Mouse (Mus musculus) T-cell, adult 2 months (primary cell): ENCODE measurements around the gene Mfng.

ENCODE experiments used
- DNase-seq: peaks from one replicate; pipeline ENCODE4 v3.0.0; 2022; ENCODE audit warnings: low spot score

The Mfng gene

DNA sequence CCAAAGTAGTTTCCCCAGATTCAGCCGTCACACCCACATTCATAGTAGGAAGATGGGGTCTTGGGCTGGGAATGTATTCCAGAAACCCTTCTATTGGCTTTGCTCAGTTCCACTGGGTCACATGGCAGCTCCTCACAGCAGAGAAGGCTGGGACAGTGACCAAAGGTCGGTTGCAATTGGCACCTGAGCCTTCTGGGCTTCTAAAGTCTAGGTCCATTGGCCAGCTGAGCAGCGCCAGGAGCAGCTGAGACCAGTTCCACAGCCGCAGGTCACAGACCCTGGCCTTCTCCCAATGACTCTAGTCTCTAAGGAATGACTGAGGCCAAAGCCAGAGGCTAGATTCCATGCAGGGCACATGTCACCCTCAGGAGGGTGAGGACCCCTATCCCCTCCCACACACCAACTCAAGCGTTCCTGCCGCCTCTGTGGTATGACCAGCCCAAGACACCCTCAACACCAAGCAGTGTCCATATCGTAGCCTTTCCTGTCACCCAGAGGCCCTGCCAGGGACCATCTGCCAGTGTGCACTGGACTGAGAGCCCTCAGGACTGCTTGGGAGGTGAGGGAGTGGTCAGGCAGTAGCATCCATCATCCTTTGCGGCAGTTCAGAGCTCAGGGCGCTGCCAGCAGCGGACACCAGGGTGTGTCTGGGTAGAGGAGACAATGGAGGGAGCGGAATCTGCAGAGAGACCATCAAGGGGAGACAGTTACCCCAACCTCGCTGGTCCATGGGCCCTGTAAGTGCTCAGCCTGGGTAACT, 17.1 kb downstream of the Mfng start:
- no peak for DNase-seq

- no peak for DNase-seq
Measured at GRCm38 (mm10) chr15:78755226-78755625, 18.0 kb downstream of the Mfng start.

DNA sequence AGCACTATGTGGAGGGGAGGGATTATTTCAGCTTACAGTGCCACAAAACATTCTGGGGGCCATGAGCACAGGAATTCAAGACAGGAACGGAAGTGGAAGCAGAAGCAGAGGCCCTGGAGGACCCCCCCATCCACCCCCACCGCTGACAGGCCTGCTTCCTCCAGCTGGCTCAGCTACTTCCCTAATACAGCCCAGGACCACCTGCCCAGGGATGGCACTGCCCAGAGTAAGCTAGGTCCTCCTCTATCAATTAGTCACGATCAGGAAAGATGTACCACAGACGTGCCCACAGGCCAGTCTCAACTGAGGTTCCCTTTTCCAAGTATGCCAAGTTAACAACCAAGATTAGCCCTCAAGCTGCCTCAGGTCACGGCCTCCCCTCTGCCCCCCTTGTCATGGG, 19.1 kb downstream of the Mfng start:
- no peak for DNase-seq

DNA sequence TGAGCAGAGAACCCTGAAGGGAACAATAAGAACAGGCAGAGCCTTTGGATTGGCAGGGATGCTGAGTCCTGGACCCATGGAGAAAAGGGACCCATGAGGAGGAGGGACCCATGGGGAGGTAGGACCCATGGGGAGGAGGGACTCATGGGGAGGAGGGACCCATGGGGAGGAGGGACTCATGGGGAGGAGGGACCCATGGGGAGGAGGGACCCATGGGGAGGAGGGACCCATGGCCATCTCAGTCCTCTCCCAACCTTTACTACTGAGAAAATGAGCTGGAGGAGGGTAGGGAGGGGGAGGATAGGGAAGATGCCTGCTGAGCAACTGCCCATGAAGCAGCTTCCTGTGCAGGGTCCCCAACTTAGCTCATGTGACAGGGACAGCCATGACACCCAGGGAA, 20.3 kb downstream of the Mfng start:
- no peak for DNase-seq

- no peak for DNase-seq
Measured at GRCm38 (mm10) chr15:78750608-78751350, 22.5 kb downstream of the Mfng start.

GRCm38 (mm10) chr15:78749855-78750254, 23.4 kb downstream of the Mfng start:
- DNase-seq, result no peak

GRCm38 (mm10) chr15:78744206-78744605, 29.1 kb downstream of the Mfng start:
- DNase-seq, result peak; percentile 70

GRCm38 (mm10) chr15:78742831-78743230, 30.4 kb downstream of the Mfng start:
- DNase-seq, result no peak

GRCm38 (mm10) chr15:78740662-78741061, 32.6 kb downstream of the Mfng start:
- DNase-seq, result no peak

GRCm38 (mm10) chr15:78737146-78737545, 36.1 kb downstream of the Mfng start:
- DNase-seq, result no peak

GRCm38 (mm10) chr15:78736681-78737100, 36.6 kb downstream of the Mfng start:
- no peak for DNase-seq

DNA sequence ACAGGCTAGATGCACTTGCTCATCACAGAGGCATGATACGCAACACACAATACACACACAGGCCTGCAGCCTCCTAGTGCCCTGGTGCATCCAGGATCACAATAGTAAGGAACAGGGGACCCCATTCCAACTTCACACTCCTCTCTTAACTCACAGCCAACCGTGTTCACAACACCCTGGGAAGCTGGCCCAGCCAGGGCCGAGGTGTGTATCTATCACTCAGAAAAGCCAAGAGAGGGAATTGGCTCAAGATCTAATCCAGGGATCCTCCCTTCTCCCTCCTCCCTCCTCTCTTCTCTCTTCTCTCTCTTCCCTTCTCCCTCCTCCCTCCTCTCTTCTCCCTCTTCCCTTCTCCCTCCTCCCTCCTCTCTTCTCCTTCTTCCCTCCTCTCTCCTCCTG, 37.1 kb downstream of the Mfng start:
- no peak for DNase-seq

- no peak for DNase-seq
Measured at GRCm38 (mm10) chr15:78735431-78736180, 37.7 kb downstream of the Mfng start.

- no peak for DNase-seq
Measured at GRCm38 (mm10) chr15:78731830-78732229, 41.4 kb downstream of the Mfng start.

GRCm38 (mm10) chr15:78730315-78731049, 42.8 kb downstream of the Mfng start:
- no peak for DNase-seq

DNA sequence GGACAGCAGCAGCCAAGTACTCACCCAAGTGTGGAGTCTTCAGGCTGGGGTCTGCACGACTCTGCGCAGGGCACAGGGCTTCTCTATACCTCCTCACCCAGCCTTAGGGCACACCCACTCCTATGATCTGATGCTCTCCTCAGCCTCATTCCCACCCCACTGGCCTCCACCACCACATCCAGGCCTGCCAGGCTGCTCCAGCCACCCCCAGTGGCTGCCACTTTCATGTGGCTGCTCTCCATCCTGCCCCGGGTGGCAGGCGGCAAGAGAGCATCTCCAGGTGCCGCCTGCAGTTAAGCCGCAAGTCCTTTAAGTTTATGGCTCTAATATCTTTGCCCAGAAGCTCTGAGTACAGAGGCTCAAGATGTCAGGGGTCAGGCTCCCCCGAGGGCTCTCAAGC, 46.6 kb downstream of the Mfng start:
- DNase-seq, result no peak

GRCm38 (mm10) chr15:78720532-78720931, 52.7 kb downstream of the Mfng start:
- DNase-seq, result no peak

- DNase-seq, result peak; percentile 59
Measured at GRCm38 (mm10) chr15:78720094-78720493, 53.2 kb downstream of the Mfng start.

GRCm38 (mm10) chr15:78719416-78719815, 53.9 kb downstream of the Mfng start:
- DNase-seq, result no peak

DNA sequence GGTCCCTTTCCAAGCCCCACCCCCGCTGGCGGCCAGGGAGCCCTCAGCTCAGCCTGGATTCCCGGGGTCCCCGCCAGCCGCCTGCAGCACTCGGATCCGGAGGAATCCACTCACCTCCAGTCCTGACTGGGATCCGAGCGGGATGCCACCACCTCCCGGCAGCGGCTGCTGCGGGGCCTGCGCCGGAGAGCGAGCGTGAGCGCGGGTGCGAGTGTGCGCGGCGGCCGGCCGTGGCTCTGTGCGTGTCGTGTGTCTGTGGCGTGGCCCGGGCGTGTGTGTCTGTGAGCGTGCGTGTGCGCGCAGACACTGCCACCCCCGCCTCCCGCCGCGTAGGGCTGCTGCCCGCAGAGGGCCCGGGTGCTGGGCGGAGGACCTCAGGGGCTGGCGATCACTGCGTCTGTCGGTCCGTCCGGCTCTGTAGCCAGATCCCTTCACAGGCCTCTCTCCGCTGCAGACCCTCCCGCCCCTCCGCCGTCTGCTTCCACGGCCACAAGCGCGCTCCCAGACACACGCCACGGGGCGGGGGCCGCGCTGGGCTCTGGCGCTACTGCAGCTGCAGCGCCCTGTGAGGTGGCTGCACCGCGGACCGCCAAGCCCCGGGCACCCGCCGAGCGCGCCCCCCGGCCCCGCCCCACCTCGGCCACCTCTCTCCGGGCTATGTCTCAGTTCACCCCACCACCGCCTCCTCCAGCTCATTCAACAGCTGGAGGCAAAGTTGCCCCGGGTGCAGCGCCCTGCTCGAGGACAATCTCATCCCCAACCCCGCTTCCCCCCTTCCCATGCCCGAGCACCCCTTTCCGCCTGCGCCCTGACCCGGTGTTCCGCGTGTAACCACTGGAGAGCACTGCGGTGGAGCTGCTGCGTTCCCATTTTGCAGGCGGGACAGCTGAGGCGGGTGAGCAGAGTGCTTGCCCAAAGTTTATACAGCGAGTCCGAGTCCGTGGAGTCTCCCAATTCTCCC, 54.7 kb downstream of the Mfng start, which contains the start of gene Elfn2:
Gene Elfn2 (minus strand): TSS at position 482 of the 961 bp plus-strand sequence.
- DNase-seq, result no peak

DNA sequence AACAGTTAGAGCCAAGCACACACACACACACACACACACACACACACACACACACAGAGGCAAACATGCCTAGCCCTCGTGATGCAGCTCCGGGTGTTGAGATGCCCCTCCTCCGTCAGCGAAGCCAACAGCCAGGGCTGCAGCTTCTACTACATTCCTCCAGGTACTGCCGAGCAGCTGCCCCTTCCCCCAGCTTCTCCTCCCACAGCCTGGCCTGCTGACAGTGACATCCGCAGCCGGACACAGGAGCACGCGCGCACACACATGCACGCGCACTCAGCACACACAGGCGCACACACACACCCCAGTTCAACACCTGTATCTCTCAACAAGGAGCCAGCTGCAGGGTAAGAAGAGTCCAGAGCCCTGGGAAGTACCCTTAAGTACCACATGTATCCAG, 56.3 kb downstream of the Mfng start:
- DNase-seq, result no peak
